Mouse (Mus musculus): ENCODE measurements at regions not wholly inside any gene's neighbourhood (a gene's known extent, or its start where the extent isn't known, plus 50 kb on each side); places are given as distances from the start of the nearest gene placed in this dataset.

- intact Hi-C loops (cut with DNase I) = no loop called here
Measured at GRCm38 (mm10) chr4:131242250-131242649, 298.1 kb downstream of the Matn1 start.

GRCm38 (mm10) chr4:131243744-131244387 lies 299.7 kb downstream of the Matn1 start:
- DNase-seq (ENCODE audit: extremely low spot score in 1 of 2, low spot score in 2 of 2) = no peak
- intact Hi-C loops (cut with DNase I) = no loop called here

More at GRCm38 (mm10) chr4:131242250-131242649, 298.1 kb downstream of the Matn1 start:
- DNase-seq (ENCODE audit: extremely low spot score in 1 of 2, low spot score in 2 of 2) = no peak

GRCm38 (mm10) chr4:131252602-131253442 lies 308.6 kb downstream of the Matn1 start:
- intact Hi-C loops (cut with DNase I) = loop anchor here (2.0 to 5.0 kb wide), 4 partner anchors 146 to 586 kb away; partner anchors contain the start of gene Ptpru

GRCm38 (mm10) chr4:131253443-131253817 lies 309.2 kb downstream of the Matn1 start:
- no peak for DNase-seq (ENCODE audit: extremely low spot score in 1 of 2, low spot score in 2 of 2)
- intact Hi-C loops (cut with DNase I) = loop anchor here (2.0 to 5.0 kb wide), 4 partner anchors 146 to 585 kb away; partner anchors contain the start of gene Ptpru

More at GRCm38 (mm10) chr4:131252602-131253442, 308.6 kb downstream of the Matn1 start:
- DNase-seq (ENCODE audit: extremely low spot score in 1 of 2, low spot score in 2 of 2) = peak; percentile 77 to 86

- DNase-seq (ENCODE audit: extremely low spot score in 1 of 2, low spot score in 2 of 2) = peak in 1 of 2 experiments; percentile 61
- intact Hi-C loops (cut with DNase I) = loop anchor here (5.0 kb wide), 1 partner anchor 147 kb away; no protein-coding TSS in a partner anchor
Measured at GRCm38 (mm10) chr4:131254243-131254642, 310.1 kb downstream of the Matn1 start.

- no peak for DNase-seq (ENCODE audit: extremely low spot score in 1 of 2, low spot score in 2 of 2)
- intact Hi-C loops (cut with DNase I) = loop anchor here (5.0 kb wide), 1 partner anchor 147 kb away; no protein-coding TSS in a partner anchor
Measured at GRCm38 (mm10) chr4:131254691-131255090, 310.5 kb downstream of the Matn1 start.

- no peak for DNase-seq (ENCODE audit: extremely low spot score in 1 of 2, low spot score in 2 of 2)
- intact Hi-C loops (cut with DNase I) = loop anchor here (5.0 kb wide), 1 partner anchor 221 kb away; no protein-coding TSS in a partner anchor
Measured at GRCm38 (mm10) chr4:131261236-131261635, 317.1 kb downstream of the Matn1 start.

GRCm38 (mm10) chr4:131262909-131263308 lies 318.7 kb downstream of the Matn1 start:
- DNase-seq (ENCODE audit: extremely low spot score in 1 of 2, low spot score in 2 of 2) = no peak
- intact Hi-C loops (cut with DNase I) = loop anchor here (5.0 kb wide), 1 partner anchor 219 kb away; no protein-coding TSS in a partner anchor

GRCm38 (mm10) chr4:131266764-131267163 lies 322.6 kb downstream of the Matn1 start:
- DNase-seq (ENCODE audit: extremely low spot score in 1 of 2, low spot score in 2 of 2) = peak in 1 of 2 experiments; percentile 49
- intact Hi-C loops (cut with DNase I) = loop anchor here (5.0 kb wide), 1 partner anchor 166 kb away; no protein-coding TSS in a partner anchor

- intact Hi-C loops (cut with DNase I) = loop anchor here (5.0 kb wide), 1 partner anchor 165 kb away; no protein-coding TSS in a partner anchor
- DNase-seq (ENCODE audit: extremely low spot score in 1 of 2, low spot score in 2 of 2) = peak in 1 of 2 experiments; percentile 73
Measured at GRCm38 (mm10) chr4:131267760-131268159, 323.6 kb downstream of the Matn1 start.

- intact Hi-C loops (cut with DNase I) = loop anchor here (5.0 kb wide), 1 partner anchor 92 kb away; no protein-coding TSS in a partner anchor
- DNase-seq (ENCODE audit: extremely low spot score in 1 of 2, low spot score in 2 of 2) = peak in 1 of 2 experiments; percentile 69
Measured at GRCm38 (mm10) chr4:131270192-131270591, 326.0 kb downstream of the Matn1 start.

GRCm38 (mm10) chr4:131272060-131272459 lies 327.9 kb downstream of the Matn1 start:
- intact Hi-C loops (cut with DNase I) = loop anchor here (5.0 kb wide), 1 partner anchor 90 kb away; no protein-coding TSS in a partner anchor
- no peak for DNase-seq (ENCODE audit: extremely low spot score in 1 of 2, low spot score in 2 of 2)

- DNase-seq (ENCODE audit: extremely low spot score in 1 of 2, low spot score in 2 of 2) = no peak
- intact Hi-C loops (cut with DNase I) = no loop called here
Measured at GRCm38 (mm10) chr4:131293560-131293959, 349.4 kb downstream of the Matn1 start.

- intact Hi-C loops (cut with DNase I) = no loop called here
- no peak for DNase-seq (ENCODE audit: extremely low spot score in 1 of 2, low spot score in 2 of 2)
Measured at GRCm38 (mm10) chr4:131298011-131298674, 354.0 kb downstream of the Matn1 start.

- peak in 1 of 2 experiments; percentile 63 for DNase-seq (ENCODE audit: extremely low spot score in 1 of 2, low spot score in 2 of 2)
Measured at GRCm38 (mm10) chr4:131303936-131304335, 359.8 kb downstream of the Matn1 start.

GRCm38 (mm10) chr4:131304361-131304777 lies 360.2 kb downstream of the Matn1 start:
- intact Hi-C loops (cut with DNase I) = no loop called here
- peak in 1 of 2 experiments; percentile 68 for DNase-seq (ENCODE audit: extremely low spot score in 1 of 2, low spot score in 2 of 2)

More at GRCm38 (mm10) chr4:131303936-131304335, 359.8 kb downstream of the Matn1 start:
- intact Hi-C loops (cut with DNase I) = no loop called here

- intact Hi-C loops (cut with DNase I) = no loop called here
- no peak for DNase-seq (ENCODE audit: extremely low spot score in 1 of 2, low spot score in 2 of 2)
Measured at GRCm38 (mm10) chr4:131314231-131314630, 370.0 kb downstream of the Matn1 start.

- no peak for DNase-seq (ENCODE audit: extremely low spot score in 1 of 2, low spot score in 2 of 2)
- intact Hi-C loops (cut with DNase I) = no loop called here
Measured at GRCm38 (mm10) chr4:131316041-131316440, 371.9 kb downstream of the Matn1 start.

GRCm38 (mm10) chr4:131322323-131322722 lies 378.1 kb downstream of the Matn1 start:
- intact Hi-C loops (cut with DNase I) = no loop called here

More at GRCm38 (mm10) chr4:131322323-131322722, 378.1 kb downstream of the Matn1 start:
- no peak for DNase-seq (ENCODE audit: extremely low spot score in 1 of 2, low spot score in 2 of 2)

Measured in left cerebral cortex, postnatal 10 days (tissue).